Mouse (Mus musculus) kidney, embryonic 16.5 days (tissue): ENCODE results near the gene Slc6a14. TPM values are rescaled to one million over a fixed set of nuclear protein-coding genes. Genes with fewer than 3 reads are reported as not detected.

Experiments used
- polyA plus RNA-seq: library from polyadenylated mRNA; unstranded; fragments of >200 nt; fragmentation: Nextera tagmentation; extraction: Ambion mirVana; gene quantifications from 2 replicates; pipeline ENCODE4 v1.2.1, GENCODE M21; 2015

The Slc6a14 gene
- polyA plus RNA-seq, 1 experiment from 2014 or later: 0.32 TPM

Other genes with a start within 250 kb of the Slc6a14 start
- gene Agtr2, start 230.4 kb upstream of the Slc6a14 start, polyA plus RNA-seq: 53.6 and 58.6 TPM in 2 replicates
- not detected in 2 replicates for gene Gm28269, start 30.2 kb downstream of the Slc6a14 start, polyA plus RNA-seq